Mouse (Mus musculus) stomach, postnatal 0 days (tissue): ENCODE measurements around the gene Plcd4. TPM values are rescaled to one million over a fixed set of nuclear protein-coding genes. Genes with fewer than 3 reads are reported as not detected.

Experiments
- ATAC-seq: fragments of 200-750 bp; cut with Nextera tagmentation; 2 replicates; pipeline ENCODE4 v1.8.0; 2017; ENCODE audit not compliant: low FRiP score, low TSS enrichment
- DNase-seq: peaks from one replicate; pipeline ENCODE4 v3.0.0-alpha.2; 2016; ENCODE audit warnings: low spot score
- H3K27ac ChIP-seq: fragments of 300-500 bp; sonication (generic); replicated peaks from 2 replicates; pipeline ENCODE4 v1.5.1; 2014; ENCODE audit warnings: mild to moderate bottlenecking, control low read depth
- H3K27me3 ChIP-seq: fragments of 300-500 bp; sonication (generic); 2 replicates; pipeline ENCODE4 v1.6.1; 2014; ENCODE audit warnings: low read length; ENCODE audit not compliant: control insufficient read depth, insufficient read depth
- H3K36me3 ChIP-seq: fragments of 300-500 bp; sonication (generic); 2 replicates; pipeline ENCODE4 v1.6.1; 2014; ENCODE audit warnings: low read length, mixed read lengths; ENCODE audit not compliant: control insufficient read depth, insufficient read depth
- H3K4me1 ChIP-seq: fragments of 300-500 bp; sonication (generic); replicated peaks from 2 replicates; pipeline ENCODE4 v1.6.1; 2014; ENCODE audit warnings: antibody characterized with exemption; ENCODE audit not compliant: control insufficient read depth, insufficient read depth
- H3K4me2 ChIP-seq: fragments of 300-500 bp; sonication (generic); replicated peaks from 2 replicates; pipeline ENCODE4 v1.6.1; 2014; ENCODE audit warnings: low read depth, mild to moderate bottlenecking, control low read depth, moderate library complexity
- H3K4me3 ChIP-seq: fragments of 300-500 bp; sonication (generic); 2 replicates; pipeline ENCODE4 v1.5.1; 2014; ENCODE audit warnings: low read depth, low read length, control low read depth
- H3K9ac ChIP-seq: fragments of 300-500 bp; sonication (generic); 2 replicates; pipeline ENCODE4 v1.6.1; 2014; ENCODE audit warnings: mild to moderate bottlenecking, low read length, control low read depth, mixed read lengths
- H3K9me3 ChIP-seq: fragments of 300-500 bp; sonication (generic); 2 replicates; pipeline ENCODE4 v1.6.1; 2016; ENCODE audit warnings: low read length; ENCODE audit not compliant: control insufficient read depth
- CTCF ChIP-seq: IDR thresholded peaks from 2 replicates; pipeline ENCODE4 v1.5.1; 2016; ENCODE audit warnings: antibody characterized with exemption, low read depth, mild to moderate bottlenecking, moderate library complexity
- EP300 ChIP-seq: optimal IDR thresholded peaks from 2 replicates; pipeline ENCODE3; 2016; ENCODE audit warnings: antibody characterized with exemption
- WGBS: fragments of 180-500 bp; shearing (Covaris S2); extraction: QIAGEN DNeasy Blood & Tissue Kit; methylation state at CpG from one replicate; pipeline ENCODE4 v1.1.7; 2014; 5-methylcytosine and 5-hydroxymethylcytosine counted together
- polyA plus RNA-seq: library from polyadenylated mRNA; unstranded; fragments of >200 nt; fragmentation: Nextera tagmentation; extraction: Ambion mirVana; gene quantifications from 2 replicates; pipeline ENCODE4 v1.2.1, GENCODE M21; 2015

Gene Plcd4
- 0.31 and 0.36 TPM in 2 replicates for polyA plus RNA-seq

- no peak within 1 kb of the TSS for H3K4me3 ChIP-seq
- H3K27ac ChIP-seq: no peak within 1 kb of the TSS
- no peaks in the 10 kb centered on the region for H3K36me3 ChIP-seq
- H3K9me3 ChIP-seq: no peaks in the 10 kb centered on the region
- no peak for TF ChIP-seq EP300
- TF ChIP-seq CTCF: no peak
- ATAC-seq (0 out of 2 replicates have a peak, but pooled peaks have one; percentile 29), DNase-seq (no peak)
- 0 out of 2 replicates have a peak within 1 kb of the TSS, but pooled peaks have one; percentile 13 for H3K9ac ChIP-seq
- H3K4me2 ChIP-seq: no peak within 1 kb of the TSS
- H3K4me1 ChIP-seq: no peaks in the 10 kb centered on the region
- H3K27me3 ChIP-seq: no peaks in the 10 kb centered on the region
- WGBS: 8% methylated on average over 6 of the region's 6 CpGs
Measured at GRCm38 (mm10) chr1:74542451-74542961, at the start of gene Plcd4. TSS of gene Plcd4 (plus strand) at chr1:74542888.

- Histone ChIP-seq H3K27ac (no peak overlapping the region), H3K9me3 (no peaks in the 10 kb centered on the region), H3K4me1 (no peaks in the 10 kb centered on the region), H3K36me3 (no peaks in the 10 kb centered on the region), H3K9ac (no peak overlapping the region), H3K4me2 (no peak overlapping the region), H3K27me3 (no peaks in the 10 kb centered on the region), H3K4me3 (no peak overlapping the region)
- DNase-seq (no peak), ATAC-seq (no peak)
- TF ChIP-seq EP300 (no peak), CTCF (no peak)
- WGBS: 47% methylated on average over 1 of the region's 1 CpGs
Measured at GRCm38 (mm10) chr1:74501106-74501505, 41.6 kb upstream of the Plcd4 start.

GRCm38 (mm10) chr1:74505393-74505720, 37.3 kb upstream of the Plcd4 start:
- Histone ChIP-seq H3K9ac (peak overlapping the region; percentile 76), H3K4me3 (peak overlapping the region; percentile 80), H3K27me3 (no peaks in the 10 kb centered on the region), H3K4me2 (peak overlapping the region; percentile 86), H3K27ac (peak overlapping the region; percentile 63; the same call in 1 of the 2 replicates), H3K4me1 (peaks cover 6% of the 10 kb centered on the region; the same call in 1 of the 2 replicates), H3K36me3 (no peaks in the 10 kb centered on the region), H3K9me3 (no peaks in the 10 kb centered on the region)
- DNase-seq (no peak), ATAC-seq (peak; percentile 69)
- TF ChIP-seq EP300 (no peak), CTCF (no peak)
- 0% methylated on average over 21 of the region's 22 CpGs for WGBS

- Histone ChIP-seq H3K36me3 (no peaks in the 10 kb centered on the region), H3K9ac (peak within 1 kb of the TSS; percentile 88), H3K9me3 (no peaks in the 10 kb centered on the region), H3K4me2 (peak within 1 kb of the TSS; percentile 86), H3K27ac (peak within 1 kb of the TSS; percentile 95), H3K27me3 (no peaks in the 10 kb centered on the region), H3K4me3 (peak within 1 kb of the TSS; percentile 80), H3K4me1 (peaks cover 6% of the 10 kb centered on the region; the same call in 1 of the 2 replicates)
- ATAC-seq (peak; percentile 99), DNase-seq (peak; percentile 100)
- WGBS: under 1% methylated on average over 52 of the region's 64 CpGs
- no peak for TF ChIP-seq EP300
- TF ChIP-seq CTCF: no peak
Measured at GRCm38 (mm10) chr1:74505721-74506464, 36.8 kb upstream of the Plcd4 start, which contains the start of gene Cnot9. TSS of gene Cnot9 (plus strand) at chr1:74506058.

GRCm38 (mm10) chr1:74506471-74506881, 36.2 kb upstream of the Plcd4 start:
- ATAC-seq: peak; percentile 51
- DNase-seq: peak; percentile 76

GRCm38 (mm10) chr1:74507780-74508179, 34.9 kb upstream of the Plcd4 start:
- H3K4me3 ChIP-seq: no peak overlapping the region
- TF ChIP-seq EP300 (no peak), CTCF (no peak)

More at GRCm38 (mm10) chr1:74506471-74506881, 36.2 kb upstream of the Plcd4 start:
- no peak for TF ChIP-seq CTCF
- Histone ChIP-seq H3K9ac (peak overlapping the region; percentile 88), H3K27ac (peak overlapping the region; percentile 95), H3K27me3 (no peaks in the 10 kb centered on the region), H3K4me1 (peaks cover 6% of the 10 kb centered on the region; the same call in 1 of the 2 replicates), H3K36me3 (no peaks in the 10 kb centered on the region), H3K9me3 (no peaks in the 10 kb centered on the region), H3K4me2 (peak overlapping the region; percentile 86), H3K4me3 (peak overlapping the region; percentile 80)
- 0% methylated on average over 34 of the region's 34 CpGs for WGBS

More at GRCm38 (mm10) chr1:74507780-74508179, 34.9 kb upstream of the Plcd4 start:
- Histone ChIP-seq H3K4me1 (peaks cover 6% of the 10 kb centered on the region; the same call in 1 of the 2 replicates), H3K4me2 (peak overlapping the region; percentile 86; the same call in 1 of the 2 replicates), H3K27me3 (no peaks in the 10 kb centered on the region), H3K9ac (no peak overlapping the region), H3K27ac (no peak overlapping the region), H3K36me3 (no peaks in the 10 kb centered on the region), H3K9me3 (no peaks in the 10 kb centered on the region)
- DNase-seq (no peak), ATAC-seq (no peak)
- WGBS: 92% methylated on average over 2 of the region's 2 CpGs
